Mouse (Mus musculus): Measurements from ENCODE around the gene Fsd1l.

Fsd1l gene

DNA sequence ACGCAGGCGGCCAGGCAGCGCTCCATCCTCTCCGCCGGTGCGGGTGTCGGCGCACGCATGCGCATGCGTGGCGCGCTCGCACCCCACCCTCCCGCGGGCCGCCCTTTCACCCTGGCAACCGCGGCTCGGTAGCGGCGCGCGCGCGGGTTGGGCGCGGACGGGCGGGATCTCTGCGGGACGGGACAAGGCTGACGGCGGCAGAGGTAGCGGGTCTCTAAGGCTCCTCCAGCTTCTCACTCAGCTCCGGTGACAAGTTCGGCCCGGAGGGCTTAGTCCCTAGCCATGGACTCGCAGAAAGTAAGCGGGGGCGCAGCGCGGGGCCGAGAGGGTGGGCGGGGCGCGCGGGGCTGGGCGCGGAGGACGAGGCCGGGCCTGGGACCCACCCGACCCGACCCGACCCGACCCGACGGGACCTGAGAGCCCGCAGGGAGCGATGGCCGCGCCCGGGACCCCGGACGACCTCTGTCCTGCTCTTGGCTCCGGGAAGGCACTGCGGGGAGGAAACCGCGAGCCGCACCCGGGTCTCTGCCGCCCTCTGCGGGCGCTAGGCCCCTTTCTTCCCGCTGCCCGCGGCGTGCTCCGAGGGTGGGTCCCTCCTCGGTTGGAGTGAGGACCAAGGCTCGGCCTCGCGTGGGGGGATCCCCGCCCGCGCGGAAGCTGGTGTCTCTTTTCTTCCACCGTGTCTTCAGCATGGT, at the start of gene Fsd1l:
Gene Fsd1l (plus strand): TSS at position 156 of the 695 bp plus-strand sequence.
- DNase-seq, result peak; percentile 55 to 69

DNA sequence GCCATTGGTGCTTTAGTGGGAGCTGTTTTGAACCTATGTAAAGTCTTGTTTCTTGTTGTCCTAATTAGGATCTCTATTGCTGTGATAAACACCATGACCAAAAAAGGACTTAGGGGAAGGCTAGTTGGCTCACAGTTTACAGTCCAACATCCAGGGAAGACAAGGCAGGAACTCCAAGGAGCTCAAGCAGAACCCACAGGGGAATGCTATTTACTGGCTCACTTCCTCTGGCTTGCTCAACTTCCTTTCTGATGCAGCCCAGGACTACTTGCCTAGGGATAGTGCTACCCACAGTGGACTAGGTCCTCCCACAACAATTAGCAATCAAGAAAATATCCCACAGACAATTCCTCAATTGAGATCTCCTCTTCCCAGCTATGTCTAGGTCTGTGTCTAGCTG, 43.6 kb upstream of the Fsd1l start:
- no peak for DNase-seq

DNA sequence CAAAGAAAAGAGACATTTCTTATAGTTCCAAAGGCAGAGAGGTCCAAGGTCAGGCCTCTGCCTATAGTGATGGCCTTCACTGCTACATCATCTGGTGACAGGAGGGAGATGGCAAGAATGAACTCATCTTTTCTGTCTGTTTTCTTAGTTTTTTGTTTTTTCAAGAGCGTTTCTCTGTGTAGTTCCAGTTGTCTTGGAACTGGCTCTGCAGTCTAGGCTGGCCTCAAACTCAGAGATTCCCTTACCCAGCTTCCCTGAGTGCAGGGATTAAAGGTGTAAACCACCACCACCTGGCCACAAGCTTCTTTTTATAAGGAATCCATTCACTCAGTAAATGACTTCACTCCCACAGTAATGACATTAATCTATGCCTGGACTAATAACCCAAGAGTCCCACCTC, 42.3 kb upstream of the Fsd1l start:
- no peak for DNase-seq

DNA sequence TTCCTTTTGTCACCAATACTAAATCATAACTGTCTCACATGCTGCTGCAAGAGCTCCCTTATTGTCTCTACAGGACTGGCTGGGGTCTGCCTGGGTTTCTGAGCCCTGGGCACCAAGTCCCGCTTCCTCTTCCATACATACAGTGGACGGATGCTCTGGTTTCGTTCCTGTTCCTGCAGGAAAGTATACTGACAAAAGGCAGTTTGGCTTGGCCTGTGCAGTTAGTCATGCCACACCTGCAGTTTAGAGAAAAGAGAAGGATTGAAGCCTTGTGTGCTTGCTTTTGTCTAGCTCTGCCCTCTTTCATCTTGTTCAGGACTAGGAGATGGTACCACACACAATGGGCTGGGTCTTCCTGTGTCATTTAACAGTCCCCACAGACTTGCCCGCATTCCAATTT, 41.8 kb upstream of the Fsd1l start:
- DNase-seq, result no peak

DNA sequence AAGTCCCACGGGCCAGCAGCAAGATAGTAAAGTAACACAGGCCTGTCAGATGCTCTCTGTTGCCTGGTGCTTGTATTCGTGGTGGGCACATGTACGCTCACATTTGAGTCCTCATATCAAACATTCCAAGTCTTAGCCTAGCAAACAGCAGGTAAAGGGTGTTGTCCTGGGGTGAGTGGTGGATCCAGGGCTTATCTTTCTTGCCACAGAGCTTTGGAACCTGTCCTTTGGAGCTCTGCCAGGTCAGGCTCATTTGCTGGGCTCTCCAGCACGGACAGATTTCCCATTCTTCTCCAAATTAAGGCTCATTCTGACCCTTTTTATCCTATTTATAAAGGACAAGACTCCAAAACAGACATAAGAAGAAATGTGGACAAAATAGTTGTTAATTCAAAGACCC, 41.1 kb upstream of the Fsd1l start:
- DNase-seq, result no peak

DNA sequence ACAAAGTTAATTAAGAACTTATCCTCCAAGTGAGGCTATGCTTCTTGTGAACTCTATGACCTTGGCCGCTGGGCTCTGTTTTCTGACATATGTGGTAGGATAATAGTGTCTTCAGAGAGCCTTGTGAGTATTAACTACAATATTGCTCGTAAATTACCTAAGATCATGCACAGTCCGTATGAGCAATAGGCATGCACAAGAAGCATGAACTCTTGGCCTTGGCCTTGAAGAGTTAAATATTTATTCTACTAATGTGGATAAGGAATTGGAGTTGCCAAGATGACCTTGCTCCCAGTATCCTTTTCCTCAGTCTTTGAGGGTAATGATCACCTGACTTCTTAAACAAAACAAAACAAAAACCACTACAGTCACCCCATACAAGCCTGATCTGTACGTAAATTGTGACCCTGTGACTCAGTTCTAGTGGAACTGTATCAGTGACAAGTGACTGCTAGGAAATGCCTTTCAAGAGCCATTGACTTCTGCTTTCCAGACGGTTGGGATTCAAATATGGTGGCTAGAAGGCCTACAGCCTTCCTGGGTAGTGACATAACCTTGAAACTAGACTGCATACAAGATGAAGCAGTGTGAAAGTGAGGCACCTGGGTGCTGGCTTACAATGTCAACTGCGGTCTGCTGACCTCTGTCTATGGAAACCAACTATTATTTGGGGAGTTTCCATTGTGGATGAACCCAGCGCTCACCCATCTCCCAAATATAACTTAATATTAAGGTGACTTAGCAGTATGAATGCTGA, 40.4 kb upstream of the Fsd1l start:
- DNase-seq, result no peak

DNA sequence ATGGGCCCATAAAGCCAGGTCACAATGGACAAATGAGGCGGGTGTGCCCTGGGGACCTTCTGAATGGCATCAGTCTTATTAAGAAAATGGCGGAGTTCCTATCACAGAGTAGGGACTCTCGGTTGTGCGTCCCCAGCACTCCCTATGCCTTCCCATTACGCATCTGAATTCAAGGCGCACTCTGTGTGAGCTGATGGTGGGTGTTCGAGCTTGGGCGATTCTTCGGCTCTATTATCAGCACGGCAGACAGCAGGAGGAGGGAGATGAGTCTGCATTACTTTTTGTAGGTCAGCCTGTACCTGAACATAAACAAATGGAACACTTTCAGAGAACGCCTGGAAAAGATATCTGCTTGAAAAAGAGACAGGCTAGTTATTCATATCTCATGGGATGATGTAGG, 39.7 kb upstream of the Fsd1l start:
- DNase-seq, result no peak

DNA sequence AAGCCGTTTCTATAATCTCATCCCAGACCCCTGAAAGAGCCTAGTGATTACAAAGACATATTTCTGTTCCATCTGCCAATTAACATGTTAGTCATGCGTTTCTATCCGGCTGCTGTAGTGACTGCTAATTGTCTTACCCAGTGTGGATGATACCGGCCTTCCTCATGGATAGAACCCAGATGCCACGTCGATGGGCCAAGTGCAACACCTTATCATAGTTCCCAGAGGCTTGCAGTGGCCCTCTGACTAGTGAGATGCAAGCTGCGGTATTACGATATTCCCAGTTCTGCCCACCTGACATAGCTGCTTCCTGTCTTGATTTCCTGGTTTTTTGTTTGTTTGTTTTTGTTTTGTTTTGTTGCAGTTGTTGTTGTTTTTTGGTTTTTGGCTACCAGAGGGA, 39.3 kb upstream of the Fsd1l start:
- no peak for DNase-seq

DNA sequence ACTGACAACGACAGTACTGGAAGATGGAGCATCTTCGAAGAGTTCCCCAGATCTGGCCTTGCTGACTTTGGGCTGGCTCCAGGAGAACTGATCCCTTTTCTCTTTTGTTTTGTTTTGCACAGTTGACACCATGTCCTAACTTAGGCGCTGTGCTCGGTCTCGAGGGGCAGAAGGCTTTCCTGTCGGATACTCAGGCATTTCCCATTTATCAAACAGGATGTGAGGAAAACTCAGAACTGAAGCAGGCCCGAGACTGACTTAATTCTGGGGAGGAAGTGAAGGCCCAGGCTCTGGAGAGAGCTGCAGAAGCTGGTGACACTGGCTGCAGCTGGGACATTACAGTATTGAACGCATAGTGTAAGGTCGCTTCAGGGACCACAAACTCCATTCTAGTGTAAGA, 38.9 kb upstream of the Fsd1l start:
- no peak for DNase-seq

DNA sequence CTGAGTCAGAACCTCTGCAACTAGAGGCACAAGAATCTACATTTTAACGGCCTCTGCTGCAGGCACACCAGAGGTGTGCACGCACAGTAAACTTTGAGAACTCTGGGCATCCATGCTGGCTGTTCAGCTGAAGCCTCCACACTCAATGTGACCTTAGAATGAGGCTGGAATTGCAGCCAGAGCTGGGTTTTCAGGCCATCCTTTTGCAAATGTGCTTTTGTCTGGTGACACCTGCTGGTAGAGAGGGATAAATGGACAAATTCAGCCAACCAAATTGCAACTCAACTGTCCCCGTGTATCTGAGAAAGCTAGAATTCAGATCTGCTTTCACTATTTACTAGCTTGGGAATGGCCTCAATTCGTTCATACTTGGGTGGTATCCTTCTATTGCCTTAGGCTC, 37.1 kb upstream of the Fsd1l start:
- no peak for DNase-seq

DNA sequence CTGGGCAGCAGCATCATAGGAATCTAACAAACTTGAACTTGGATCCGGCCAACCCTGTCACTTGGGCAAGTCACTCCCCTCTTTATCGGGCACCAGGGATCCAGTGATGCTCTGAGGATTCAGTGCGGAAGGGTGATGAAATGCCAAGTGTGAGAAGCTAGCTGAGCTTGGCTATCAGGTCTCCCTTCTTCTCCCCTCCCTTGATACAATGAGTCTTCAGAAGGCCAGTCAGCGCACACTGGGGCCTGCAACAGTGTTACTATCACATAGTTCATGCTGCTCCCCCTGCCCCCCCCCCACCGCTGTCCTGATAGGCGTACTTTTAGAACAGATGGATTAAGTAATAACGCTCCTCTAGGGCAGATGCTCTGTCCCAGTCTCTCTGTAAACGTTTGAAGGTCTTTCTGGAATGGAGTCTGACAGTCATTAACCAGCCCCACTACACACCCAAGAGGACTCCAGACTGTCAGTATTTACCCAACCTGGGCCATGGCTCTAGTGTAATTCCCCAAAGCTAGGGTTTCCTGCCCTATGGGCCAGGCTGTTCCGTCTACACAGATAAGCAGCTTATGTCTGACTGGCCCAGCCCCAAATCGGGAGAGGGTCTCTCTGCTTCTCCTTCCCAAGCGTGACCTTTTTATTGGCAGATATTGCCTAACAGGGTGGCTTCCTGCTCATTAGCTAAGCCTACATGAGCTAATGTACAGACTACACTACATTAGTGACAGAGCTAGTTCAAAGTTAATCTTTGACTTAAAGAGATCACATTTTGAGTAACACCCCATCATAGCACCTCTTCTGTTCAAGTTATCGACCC, 35.8 kb upstream of the Fsd1l start:
- no peak for DNase-seq

DNA sequence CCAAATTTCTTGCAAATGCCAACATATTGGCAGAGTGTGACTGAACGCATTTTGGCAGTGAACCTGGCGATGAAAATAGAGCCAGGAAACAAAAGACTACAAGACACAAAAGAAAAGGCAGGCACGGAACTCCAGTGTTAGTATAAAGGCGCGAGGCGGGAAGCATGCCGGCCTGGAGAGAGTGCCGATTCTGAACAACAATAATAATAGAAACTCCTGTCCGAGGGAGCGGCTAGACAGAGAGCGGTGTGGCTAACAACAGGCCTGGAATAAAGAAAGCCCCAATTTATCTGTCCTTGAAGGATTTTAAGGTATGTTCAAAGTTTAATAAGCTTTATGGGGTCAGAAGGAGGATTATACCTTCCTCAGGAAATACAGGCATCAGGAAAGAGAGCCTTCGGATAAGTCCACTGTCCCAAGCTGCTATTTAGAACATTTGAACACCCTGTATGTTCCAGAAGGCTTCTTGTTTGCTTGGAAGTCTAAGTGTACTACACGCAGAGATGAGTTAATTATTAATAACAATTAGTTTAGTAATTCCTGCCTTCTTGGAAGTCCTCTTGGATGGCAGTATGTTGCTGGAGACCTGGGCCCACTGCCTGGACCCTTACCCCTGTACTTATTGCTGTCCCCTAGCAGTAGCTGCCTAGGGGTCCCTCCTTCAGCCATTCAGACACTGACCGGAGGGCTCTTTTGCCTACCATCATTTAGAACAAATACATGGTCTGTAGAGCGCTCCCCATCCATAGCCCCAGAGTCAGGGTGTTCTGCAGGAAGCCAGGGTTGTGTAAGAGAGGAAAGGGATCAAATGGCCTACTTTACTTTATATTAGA, 35.0 kb upstream of the Fsd1l start:
- no peak for DNase-seq

DNA sequence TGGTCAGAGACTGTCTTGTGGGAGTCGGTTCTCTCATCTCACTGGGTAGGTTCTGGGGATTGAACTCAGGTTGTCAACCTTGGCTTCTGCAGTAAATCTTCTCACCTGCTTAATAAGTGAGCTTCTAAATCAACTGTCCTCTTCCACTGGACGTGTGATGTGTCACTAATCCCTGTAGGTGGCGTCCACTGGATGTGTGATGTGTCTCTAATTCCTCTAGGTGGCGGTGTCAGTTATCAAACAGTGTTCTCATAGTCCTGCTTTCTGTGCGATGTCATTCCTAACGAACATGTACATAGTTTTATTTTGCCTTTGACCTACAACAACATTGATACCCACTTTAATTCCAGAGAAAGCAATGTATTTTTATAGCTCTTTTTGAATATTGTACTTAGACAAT, 30.8 kb upstream of the Fsd1l start:
- DNase-seq, result no peak

DNA sequence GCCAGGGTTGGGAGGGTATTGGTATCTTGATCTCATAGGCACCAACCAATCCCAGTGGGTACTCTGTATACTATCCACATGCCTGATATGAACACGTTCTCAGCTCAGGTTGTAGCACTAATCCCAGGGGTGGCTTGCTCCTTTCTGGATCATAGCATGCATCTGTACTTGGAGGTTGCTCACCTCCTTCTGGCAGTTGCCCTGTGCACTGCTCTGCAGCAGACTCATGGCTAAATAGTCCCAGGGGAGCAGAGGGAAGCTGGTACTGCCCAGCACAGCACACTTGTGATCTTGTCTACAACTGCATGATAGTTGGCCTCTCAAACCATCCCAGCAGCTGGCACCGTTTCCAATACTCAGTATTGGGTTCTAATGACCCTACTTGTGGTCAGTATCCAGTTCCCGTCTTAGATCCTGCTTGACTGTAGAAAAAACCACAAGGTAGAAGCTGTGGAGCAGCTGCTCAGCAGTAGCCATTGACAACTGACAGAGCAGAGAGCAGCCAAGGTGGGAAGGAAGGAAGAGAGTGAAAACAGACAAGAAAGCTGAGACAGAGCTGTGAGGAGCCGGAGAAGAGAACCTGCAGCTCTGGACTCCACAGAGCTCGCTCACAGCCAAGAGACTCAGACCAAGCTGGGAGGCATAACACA, 16.6 kb upstream of the Fsd1l start:
- DNase-seq, result no peak

DNA sequence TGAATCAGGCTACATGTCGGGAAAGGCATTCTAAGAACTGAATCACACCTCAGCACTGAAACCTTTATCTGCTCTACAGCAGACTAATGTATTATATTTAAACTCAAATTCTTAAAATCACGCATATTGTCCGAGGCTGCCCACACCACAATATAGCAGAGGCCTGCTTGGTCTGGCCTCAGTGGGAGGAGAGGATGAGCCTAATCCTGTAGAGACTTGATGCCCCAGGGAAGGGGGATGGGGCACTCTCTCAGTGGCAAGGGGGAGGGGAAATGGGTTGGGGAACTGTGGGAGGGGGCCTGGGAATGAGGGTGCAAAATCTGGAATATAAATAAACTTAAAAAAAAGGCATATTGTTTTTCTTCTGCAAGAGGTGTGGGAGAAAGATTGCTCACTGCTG, 13.3 kb upstream of the Fsd1l start:
- no peak for DNase-seq

DNA sequence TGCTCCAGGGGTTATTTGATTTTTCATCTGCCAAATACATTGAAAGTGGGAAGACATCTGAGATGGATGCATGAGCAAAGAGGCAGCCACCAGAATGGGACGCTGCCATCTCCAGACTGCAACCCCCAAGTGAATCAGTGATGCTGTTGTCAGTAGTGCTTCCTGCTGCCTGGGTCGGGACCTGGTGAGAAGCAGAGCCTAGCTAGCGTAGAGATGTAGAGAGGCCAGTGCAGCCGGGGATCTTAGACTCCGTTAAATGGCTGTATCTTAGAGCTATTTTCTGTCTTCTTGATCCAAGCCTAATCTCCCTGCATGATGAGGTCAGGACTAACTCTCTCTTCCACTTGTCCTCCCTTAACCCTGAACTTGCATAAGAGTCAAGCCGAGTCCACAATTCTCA, 11.2 kb upstream of the Fsd1l start:
- no peak for DNase-seq

DNA sequence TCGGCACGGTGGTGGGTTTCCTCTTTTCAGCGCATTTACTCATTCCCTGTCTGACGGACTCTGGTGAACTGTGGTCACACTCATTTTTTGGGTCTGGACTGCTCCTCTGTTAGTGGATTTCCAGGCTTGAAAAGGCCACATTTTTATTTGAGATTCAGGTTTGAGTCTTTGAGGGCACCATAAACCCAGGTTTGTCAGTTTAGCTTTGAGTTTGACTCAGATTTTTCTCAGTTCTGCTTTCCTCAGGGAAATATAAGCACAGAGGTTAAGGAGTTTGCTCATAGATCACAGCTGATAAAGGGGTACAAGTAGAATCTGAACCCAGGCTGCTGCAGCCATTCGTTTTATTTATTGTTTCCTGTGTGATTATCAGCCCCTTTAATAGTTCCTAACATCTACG, 10.2 kb upstream of the Fsd1l start:
- no peak for DNase-seq

DNA sequence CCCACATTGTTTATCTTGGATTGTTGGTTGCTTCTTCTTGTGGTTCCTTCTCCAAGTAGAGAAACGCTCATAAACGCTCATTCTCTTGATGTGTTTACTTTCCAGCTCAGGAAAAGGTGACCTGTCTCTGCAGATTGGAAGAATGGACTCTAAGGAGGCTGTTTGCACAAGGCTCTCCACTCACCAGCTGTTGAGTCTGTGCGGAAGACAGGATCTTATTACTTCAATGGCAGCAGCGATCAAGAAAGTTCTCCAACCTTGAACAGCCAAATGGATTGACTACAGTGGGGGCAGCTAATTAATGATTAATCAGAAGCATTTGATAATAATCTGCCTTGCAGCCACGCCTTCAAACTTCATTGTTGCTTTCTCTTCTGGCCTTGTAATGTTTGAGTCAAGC, 9.8 kb upstream of the Fsd1l start:
- no peak for DNase-seq

DNA sequence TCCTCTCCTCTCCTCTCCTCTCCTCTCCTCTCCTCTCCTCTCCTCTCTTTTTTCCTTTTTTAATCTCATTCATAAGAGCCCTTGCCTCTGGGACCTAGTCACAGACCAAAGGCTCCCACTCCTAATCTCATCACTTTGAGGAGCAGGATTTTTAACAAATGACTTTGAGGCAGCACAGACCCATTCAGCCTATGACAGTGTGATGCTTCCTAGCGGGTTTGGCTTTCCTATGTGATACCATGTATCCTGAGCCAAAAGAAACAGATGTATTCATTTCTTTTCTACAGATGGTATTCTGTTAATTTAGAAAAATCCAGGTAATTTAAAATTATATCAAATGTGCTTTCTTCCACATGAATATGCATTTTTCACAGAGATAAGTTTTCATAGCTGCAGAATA, 7.6 kb upstream of the Fsd1l start:
- no peak for DNase-seq

DNA sequence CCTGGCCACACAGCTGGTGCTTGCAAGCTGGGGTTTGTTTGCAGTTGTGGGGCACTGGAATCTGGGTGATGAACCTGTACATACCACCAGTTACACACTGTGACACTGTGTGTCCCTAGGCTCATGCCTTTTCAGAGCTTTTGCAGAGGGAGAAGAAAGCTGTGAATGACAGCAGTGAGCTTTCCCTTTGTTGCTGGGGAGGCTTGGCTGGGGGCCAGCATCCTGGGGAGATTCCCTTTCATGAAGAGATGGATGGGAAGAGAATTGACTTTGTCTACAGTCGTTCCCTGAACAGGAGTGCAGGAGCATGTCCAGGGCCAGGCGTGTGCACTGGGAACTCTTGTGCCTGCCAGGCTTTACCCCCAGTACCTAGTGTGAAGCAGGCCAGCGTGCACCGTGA, 6.5 kb upstream of the Fsd1l start:
- no peak for DNase-seq

DNA sequence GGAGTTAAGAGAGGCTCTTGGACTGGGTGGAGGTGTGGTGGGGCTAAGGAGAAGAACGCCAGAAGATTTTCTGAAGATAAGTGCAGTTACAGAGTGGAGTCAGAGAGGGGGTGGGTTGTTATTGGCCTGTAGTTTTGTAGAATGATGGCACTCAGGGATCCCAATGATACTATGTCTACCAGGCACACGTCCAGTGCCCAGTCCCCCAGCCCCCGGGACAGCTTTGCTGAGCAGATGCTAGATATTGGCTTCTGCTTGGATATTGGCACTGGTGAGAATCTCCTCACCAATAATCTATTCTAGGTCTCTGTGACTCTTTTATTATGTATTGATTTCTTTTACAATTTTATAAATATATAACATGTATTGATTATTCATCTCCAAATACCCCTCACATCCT, 6.0 kb upstream of the Fsd1l start:
- DNase-seq, result no peak

DNA sequence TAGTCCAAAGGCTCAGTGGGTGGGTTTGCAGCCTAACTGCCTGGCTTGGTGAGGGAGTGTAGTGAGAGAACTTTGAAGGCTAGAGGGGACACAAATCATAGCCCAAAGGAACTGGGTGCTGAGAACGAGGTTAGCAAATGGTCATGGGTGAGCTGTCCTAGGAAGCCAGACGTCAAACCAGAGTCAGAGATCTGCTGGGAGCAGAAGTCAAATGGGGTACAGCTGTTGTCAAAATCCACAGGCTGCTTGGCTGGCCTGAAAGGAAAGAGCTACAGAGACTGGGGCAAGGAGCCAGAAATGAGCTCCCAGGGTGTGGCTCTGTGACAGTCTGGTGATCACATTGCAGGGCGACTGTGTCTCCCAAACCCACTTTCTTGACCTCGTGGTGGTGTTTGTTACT, 2.3 kb upstream of the Fsd1l start:
- DNase-seq, result no peak

DNA sequence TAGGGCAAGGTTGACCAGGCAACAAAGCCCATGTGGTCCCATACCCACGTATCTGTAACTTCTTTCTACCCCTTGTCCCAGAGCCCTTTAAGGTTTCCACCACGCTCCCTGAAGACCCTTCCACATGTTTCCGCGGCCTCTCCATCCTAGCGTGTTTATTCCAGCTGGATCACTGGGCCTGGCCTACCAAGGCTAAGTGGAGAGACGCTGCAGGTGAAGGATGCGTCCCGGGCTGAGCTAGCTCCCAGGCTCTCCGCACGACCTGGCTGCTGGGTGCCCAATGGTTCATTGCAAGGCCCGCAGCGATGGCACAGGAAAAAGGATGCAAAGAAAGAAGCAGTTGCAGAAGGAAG, 332 bp upstream of the Fsd1l start:
- no peak for DNase-seq
